Mouse (Mus musculus) stomach, postnatal 0 days (tissue): ENCODE data around the gene Zer1. TPM values are rescaled to one million over a fixed set of nuclear protein-coding genes. Genes with fewer than 3 reads are reported as not detected.

Source experiments
- ATAC-seq: fragments of 200-750 bp; cut with Nextera tagmentation; 2 replicates; pipeline ENCODE4 v1.8.0; 2017; ENCODE audit not compliant: low FRiP score, low TSS enrichment
- DNase-seq: peaks from one replicate; pipeline ENCODE4 v3.0.0-alpha.2; 2016; ENCODE audit warnings: low spot score
- H3K27ac ChIP-seq: fragments of 300-500 bp; sonication (generic); replicated peaks from 2 replicates; pipeline ENCODE4 v1.5.1; 2014; ENCODE audit warnings: mild to moderate bottlenecking, control low read depth
- H3K27me3 ChIP-seq: fragments of 300-500 bp; sonication (generic); 2 replicates; pipeline ENCODE4 v1.6.1; 2014; ENCODE audit warnings: low read length; ENCODE audit not compliant: control insufficient read depth, insufficient read depth
- H3K36me3 ChIP-seq: fragments of 300-500 bp; sonication (generic); 2 replicates; pipeline ENCODE4 v1.6.1; 2014; ENCODE audit warnings: low read length, mixed read lengths; ENCODE audit not compliant: control insufficient read depth, insufficient read depth
- H3K4me1 ChIP-seq: fragments of 300-500 bp; sonication (generic); replicated peaks from 2 replicates; pipeline ENCODE4 v1.6.1; 2014; ENCODE audit warnings: antibody characterized with exemption; ENCODE audit not compliant: control insufficient read depth, insufficient read depth
- H3K4me2 ChIP-seq: fragments of 300-500 bp; sonication (generic); replicated peaks from 2 replicates; pipeline ENCODE4 v1.6.1; 2014; ENCODE audit warnings: low read depth, mild to moderate bottlenecking, control low read depth, moderate library complexity
- H3K4me3 ChIP-seq: fragments of 300-500 bp; sonication (generic); 2 replicates; pipeline ENCODE4 v1.5.1; 2014; ENCODE audit warnings: low read depth, low read length, control low read depth
- H3K9ac ChIP-seq: fragments of 300-500 bp; sonication (generic); 2 replicates; pipeline ENCODE4 v1.6.1; 2014; ENCODE audit warnings: mild to moderate bottlenecking, low read length, control low read depth, mixed read lengths
- H3K9me3 ChIP-seq: fragments of 300-500 bp; sonication (generic); 2 replicates; pipeline ENCODE4 v1.6.1; 2016; ENCODE audit warnings: low read length; ENCODE audit not compliant: control insufficient read depth
- CTCF ChIP-seq: IDR thresholded peaks from 2 replicates; pipeline ENCODE4 v1.5.1; 2016; ENCODE audit warnings: antibody characterized with exemption, low read depth, mild to moderate bottlenecking, moderate library complexity
- EP300 ChIP-seq: optimal IDR thresholded peaks from 2 replicates; pipeline ENCODE3; 2016; ENCODE audit warnings: antibody characterized with exemption
- WGBS: fragments of 180-500 bp; shearing (Covaris S2); extraction: QIAGEN DNeasy Blood & Tissue Kit; methylation state at CpG from one replicate; pipeline ENCODE4 v1.1.7; 2014; 5-methylcytosine and 5-hydroxymethylcytosine counted together
- polyA plus RNA-seq: library from polyadenylated mRNA; unstranded; fragments of >200 nt; fragmentation: Nextera tagmentation; extraction: Ambion mirVana; gene quantifications from 2 replicates; pipeline ENCODE4 v1.2.1, GENCODE M21; 2015

Gene Zer1
- 2.9 and 3.1 TPM in 2 replicates for polyA plus RNA-seq

DNA sequence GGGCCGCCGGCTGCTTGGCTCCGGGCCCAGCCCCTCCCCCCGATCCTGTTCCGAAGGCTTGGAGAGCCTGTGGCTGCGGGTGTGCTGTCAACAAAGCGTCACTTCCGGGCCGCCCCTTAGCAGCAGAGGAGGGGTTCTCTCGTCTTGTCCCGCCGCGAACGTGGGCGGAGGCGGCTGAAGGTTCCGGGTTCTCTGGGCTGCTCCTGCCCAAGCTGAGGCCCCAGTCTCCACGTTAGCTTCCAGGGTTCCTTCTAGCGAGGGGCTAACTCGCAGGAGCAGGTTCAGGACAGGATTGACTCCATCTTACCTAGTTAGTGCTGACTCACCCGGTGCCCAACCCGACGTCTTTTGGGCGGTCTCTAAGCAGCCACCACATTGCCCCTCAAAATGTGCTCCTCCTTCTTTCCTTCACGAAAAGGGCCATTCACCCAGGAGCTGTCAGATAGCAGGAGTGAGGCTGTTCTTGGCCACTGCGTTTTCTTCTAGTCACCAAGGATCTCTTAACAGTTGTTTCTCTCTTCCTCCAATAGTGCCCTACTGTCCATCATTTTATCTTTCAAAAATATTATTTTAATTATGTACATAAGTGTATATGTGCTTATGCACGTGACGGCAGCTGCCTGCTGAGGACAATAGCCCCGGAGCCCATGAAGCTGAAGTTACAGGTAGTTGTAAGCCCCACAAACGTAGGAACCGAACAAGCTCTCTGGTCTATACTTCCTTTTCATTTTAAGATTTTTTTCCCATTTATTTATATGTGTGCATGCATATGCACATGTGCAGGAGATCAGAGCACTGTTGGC is at the start of gene Zer1:
Gene Zer1 (minus strand): TSS at position 114 of the 803 bp plus-strand sequence.
- ATAC-seq (peak; percentile 97), DNase-seq (peak; percentile 98)
- 6% methylated on average over 30 of the region's 31 CpGs for WGBS
- Histone ChIP-seq H3K9me3 (no peaks in the 10 kb centered on the region), H3K36me3 (no peaks in the 10 kb centered on the region), H3K9ac (peak within 1 kb of the TSS; percentile 93), H3K4me3 (peak within 1 kb of the TSS; percentile 80), H3K27me3 (no peaks in the 10 kb centered on the region), H3K4me1 (0 out of 2 replicates have a peak, but pooled peaks cover 2% of the 10 kb centered on the region), H3K27ac (peak within 1 kb of the TSS; percentile 94), H3K4me2 (peak within 1 kb of the TSS; percentile 64)
- TF ChIP-seq EP300 (no peak), CTCF (no peak)

DNA sequence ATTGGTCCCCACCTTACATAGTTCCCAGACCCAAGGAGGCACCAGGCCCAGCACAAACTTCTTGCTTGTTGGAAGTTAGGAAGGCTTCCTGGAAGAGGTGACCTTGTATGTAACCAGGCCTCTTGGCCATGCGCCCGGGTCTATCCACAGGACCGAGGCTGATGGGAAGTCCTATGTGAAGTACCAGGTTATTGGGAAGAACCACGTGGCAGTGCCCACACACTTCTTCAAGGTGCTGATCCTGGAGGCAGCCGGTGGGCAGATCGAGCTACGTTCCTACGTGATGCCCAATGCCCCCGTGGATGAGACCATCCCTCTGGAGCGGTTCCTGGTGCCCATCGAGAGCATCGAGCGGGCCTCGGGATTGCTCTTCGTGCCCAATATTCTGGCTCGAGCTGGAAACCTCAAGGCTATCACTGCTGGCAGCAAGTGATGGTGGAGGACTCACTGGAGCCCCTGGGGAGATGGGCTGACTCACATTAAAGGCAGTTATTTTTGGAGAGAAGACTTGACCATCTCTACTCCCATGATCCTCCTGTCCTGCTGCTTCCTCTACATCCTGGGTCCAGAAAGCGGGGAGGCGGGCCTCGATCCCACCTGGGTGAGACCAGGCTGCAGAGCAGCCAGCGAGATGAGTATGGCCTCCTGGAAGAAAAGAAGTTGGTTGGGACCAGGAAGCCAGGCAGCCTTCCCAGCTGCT is 49.3 kb upstream of the Zer1 start:
- Histone ChIP-seq H3K4me3 (no peak overlapping the region), H3K4me2 (no peak overlapping the region), H3K36me3 (peaks cover 17% of the 10 kb centered on the region; the same call in 1 of the 2 replicates), H3K4me1 (peaks cover 9% of the 10 kb centered on the region), H3K9ac (no peak overlapping the region), H3K9me3 (no peaks in the 10 kb centered on the region), H3K27ac (no peak overlapping the region), H3K27me3 (no peaks in the 10 kb centered on the region)
- TF ChIP-seq EP300, result no peak
- TF ChIP-seq CTCF, result no peak
- no peak for ATAC-seq
- WGBS, result 94% methylated on average over 20 of the region's 20 CpGs
- no peak for DNase-seq

DNA sequence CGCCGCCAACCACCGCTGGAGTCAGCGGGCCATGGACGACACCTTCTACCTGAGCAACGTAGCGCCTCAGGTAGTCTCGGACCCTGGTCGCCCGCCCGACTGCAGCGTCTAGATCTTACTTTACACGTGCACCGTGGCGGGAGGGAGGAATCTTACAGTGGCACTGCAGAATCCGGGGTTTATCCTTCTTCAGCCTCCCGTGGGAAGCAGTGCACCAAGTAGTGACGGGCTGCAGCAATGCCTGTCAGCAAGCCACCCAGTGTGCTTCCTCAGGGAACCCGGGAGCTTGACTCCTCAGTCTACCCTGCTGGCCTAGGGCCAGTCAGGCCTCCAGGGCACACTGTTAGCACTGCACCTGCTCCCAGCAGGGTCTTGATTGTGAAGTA is 47.6 kb upstream of the Zer1 start:
- ATAC-seq (peak; percentile 16; the same call in 1 of the 2 replicates), DNase-seq (no peak)
- under 1% methylated on average over 19 of the region's 19 CpGs for WGBS
- Histone ChIP-seq H3K27me3 (no peaks in the 10 kb centered on the region), H3K36me3 (peaks cover 17% of the 10 kb centered on the region; the same call in 1 of the 2 replicates), H3K4me3 (peak overlapping the region; percentile 52), H3K9me3 (no peaks in the 10 kb centered on the region), H3K27ac (peak overlapping the region; percentile 80; the same call in 1 of the 2 replicates), H3K4me1 (peaks cover 2% of the 10 kb centered on the region; the same call in 1 of the 2 replicates), H3K4me2 (peak overlapping the region; percentile 93), H3K9ac (peak overlapping the region; percentile 66)
- TF ChIP-seq EP300 (no peak), CTCF (no peak)

DNA sequence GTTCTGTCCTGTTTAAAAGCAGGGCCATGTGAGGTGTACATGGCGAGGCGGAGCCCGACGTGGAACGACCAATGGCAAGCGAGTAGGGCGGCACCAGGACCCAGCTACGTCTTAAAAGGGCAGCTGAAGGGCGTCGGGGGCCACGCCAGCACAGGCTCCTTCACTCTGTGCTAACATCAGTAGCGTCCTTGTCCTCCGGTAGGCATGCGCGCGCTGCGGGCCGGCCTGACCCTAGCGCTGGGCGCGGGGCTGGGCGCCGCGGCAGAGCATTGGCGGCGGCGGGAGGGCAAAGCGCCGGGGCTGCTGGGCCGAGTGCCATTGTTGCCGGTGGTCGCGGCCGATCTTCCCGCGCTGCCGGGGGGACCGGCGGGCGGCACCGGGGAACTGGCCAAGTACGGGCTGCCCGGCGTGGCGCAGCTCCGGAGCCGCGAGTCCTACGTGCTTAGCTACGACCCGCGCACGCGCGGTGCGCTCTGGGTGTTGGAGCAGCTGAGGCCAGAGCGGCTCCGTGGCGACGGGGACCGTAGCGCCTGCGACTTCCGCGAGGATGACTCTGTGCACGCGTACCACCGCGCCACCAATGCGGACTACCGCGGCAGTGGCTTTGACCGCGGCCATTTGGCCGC is 47.1 kb upstream of the Zer1 start, which contains the start of gene Endog:
Gene Endog (plus strand): TSS at position 123 of the 626 bp plus-strand sequence.
- Histone ChIP-seq H3K4me3 (peak within 1 kb of the TSS; percentile 52), H3K27ac (peak within 1 kb of the TSS; percentile 80), H3K9me3 (no peaks in the 10 kb centered on the region), H3K27me3 (no peaks in the 10 kb centered on the region), H3K36me3 (peaks cover 17% of the 10 kb centered on the region; the same call in 1 of the 2 replicates), H3K9ac (peak within 1 kb of the TSS; percentile 66), H3K4me1 (peaks cover 2% of the 10 kb centered on the region; the same call in 1 of the 2 replicates), H3K4me2 (peak within 1 kb of the TSS; percentile 93)
- DNase-seq, result peak; percentile 84
- under 1% methylated on average over 63 of the region's 75 CpGs for WGBS
- TF ChIP-seq CTCF (no peak), EP300 (no peak)
- ATAC-seq, result peak; percentile 90

DNA sequence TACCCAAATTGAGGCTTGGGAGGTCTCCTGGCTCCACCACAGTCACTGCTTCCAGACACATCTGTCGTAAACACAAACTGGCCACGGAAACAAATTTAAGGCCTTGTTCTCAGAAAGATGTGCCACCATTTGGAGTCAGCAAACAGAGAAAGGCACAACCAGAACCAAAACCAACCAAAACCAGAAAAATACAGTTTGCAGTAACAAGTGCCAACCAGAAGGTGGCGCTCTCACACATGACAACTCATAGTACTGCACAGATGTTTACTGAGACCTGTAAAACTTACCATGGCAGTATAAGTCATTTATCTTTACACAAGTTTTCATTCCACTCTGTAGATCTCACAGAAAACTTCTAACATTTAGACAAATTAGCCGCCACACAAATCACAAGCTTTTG is 42.3 kb upstream of the Zer1 start:
- TF ChIP-seq EP300, result no peak
- TF ChIP-seq CTCF, result peak; percentile 60
- ATAC-seq (no peak), DNase-seq (no peak)
- Histone ChIP-seq H3K27me3 (no peaks in the 10 kb centered on the region), H3K4me3 (no peak overlapping the region), H3K4me2 (no peak overlapping the region), H3K9me3 (no peaks in the 10 kb centered on the region), H3K27ac (no peak overlapping the region), H3K36me3 (no peaks in the 10 kb centered on the region), H3K9ac (no peak overlapping the region), H3K4me1 (no peaks in the 10 kb centered on the region)
- 58% methylated on average over 4 of the region's 4 CpGs for WGBS
